Mouse (Mus musculus) liver, adult 2 months (tissue): ENCODE data around the gene Lrba.

Source experiments
- CTCF ChIP-seq: fragments of 200-500 bp; IDR thresholded peaks from 2 replicates; pipeline ENCODE4 v1.5.1; 2011; ENCODE audit warnings: low read depth, low read length, control low read depth
- POLR2A ChIP-seq: fragments of 200-500 bp; IDR thresholded peaks from 2 replicates; pipeline ENCODE4 v1.6.1; 2011; ENCODE audit warnings: low read length, control low read depth; ENCODE audit not compliant: insufficient read depth; ENCODE audit errors: extremely low read depth

GRCm38 (mm10) chr3:86531531-86532269, 307.2 kb downstream of the Lrba start:
- TF ChIP-seq CTCF (no peak), POLR2A (no peak)
